Mouse (Mus musculus) layer of hippocampus, postnatal 25 days (tissue): ENCODE measurements at regions not wholly inside any gene's neighbourhood (a gene's known extent, or its start where the extent isn't known, plus 50 kb on each side); places are given as distances from the start of the nearest gene placed in this dataset.

Source experiments
- DNase-seq, 2 experiments: peaks; one replicate each; pipeline ENCODE4 v3.0.0; 2022; ENCODE audit warnings: mixed read lengths in 2 of 2, low spot score in 1 of 2; ENCODE audit errors: extremely low spot score in 1 of 2

DNA sequence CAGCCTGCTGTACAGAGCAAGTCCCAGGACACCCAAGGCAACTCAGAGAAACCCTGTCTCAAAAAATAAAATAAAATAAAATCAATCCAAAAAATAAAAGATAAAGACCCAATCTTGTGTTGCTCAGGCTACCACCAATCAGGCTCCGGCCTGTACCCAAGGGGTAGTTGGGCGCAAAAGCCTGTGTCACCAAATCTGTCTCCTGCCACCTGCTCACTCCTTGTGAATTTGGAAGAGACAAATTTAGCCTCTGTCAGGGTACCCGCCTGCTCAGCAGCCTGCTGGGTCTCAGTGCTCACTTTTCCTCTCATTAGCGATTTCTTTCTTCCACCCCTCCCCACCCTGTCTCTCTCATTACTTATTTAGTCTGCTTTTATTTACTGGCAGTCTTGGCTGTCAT lies 54.6 kb downstream of the Sox4 start:
- DNase-seq, result no peak

DNA sequence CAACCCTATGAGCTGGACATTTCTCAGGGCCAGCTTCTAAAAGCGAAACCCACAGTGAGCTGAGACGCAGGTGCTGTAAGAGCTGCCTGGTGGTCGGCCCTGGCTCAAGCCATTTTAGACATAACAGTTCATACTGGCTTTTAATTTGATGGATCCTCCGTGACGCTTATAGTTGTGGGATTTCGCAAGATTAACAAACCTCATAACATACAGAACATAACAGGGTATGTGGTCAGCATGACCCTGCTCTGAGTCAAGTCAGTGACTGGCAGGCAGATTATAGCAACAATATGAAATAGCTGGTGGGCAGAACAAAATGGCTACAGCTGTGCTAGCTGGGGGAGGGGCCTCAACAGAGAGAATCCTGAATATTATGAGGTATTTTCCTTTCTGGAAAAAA lies 60.6 kb downstream of the Sox4 start:
- no peak for DNase-seq

- no peak for DNase-seq
These were observed 66.4 kb downstream of the Sox4 start for GRCm38 (mm10) chr13:28887098-28887497.

GRCm38 (mm10) chr13:28886691-28887090 lies 66.8 kb downstream of the Sox4 start:
- DNase-seq, result no peak

DNA sequence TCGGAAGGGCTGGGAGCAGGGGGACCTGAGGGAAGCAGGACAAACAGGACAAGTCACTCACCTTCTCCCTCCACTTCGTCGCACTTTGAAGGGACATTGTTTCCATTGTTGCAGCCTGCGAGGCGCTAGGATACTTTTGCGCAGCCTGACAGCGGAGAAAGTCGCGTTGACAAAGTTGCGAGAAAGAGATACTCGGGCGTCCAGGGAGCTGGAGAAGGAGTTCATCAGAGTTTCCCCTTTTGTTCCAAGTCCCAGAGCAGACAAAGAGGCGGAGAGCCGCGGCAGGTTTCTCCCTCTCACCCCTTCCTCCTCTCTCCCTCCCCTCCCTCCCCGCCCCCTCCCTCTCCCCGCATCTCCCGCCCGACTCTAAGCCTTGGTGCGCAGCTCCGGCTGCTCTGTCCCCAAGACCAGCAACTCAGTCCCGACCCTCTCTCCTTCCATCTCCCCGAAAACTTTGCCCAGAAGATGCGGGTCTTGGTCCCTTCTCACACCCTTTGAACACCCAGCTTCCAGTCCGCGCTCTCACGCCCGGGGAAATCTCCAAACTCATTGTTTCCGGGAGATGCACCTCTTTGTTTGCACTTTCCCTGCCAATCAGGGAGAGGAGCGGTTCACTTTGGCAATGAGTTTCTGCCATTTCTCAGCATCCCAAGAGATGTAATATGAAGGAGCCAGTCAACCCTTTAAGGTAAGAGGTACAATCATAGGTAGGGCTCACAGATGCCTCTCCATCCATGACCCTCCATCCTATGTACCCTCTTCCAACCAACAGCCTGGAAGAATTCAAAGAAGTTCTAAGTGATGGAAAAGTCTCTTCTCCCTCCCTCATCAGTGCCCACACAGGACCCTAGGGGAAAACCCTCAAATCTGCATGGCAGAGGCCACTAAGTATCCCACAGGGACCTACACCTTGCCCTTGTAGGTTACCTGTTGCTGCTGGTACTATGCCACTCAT lies 68.2 kb downstream of the Sox4 start:
- DNase-seq, result no peak

GRCm38 (mm10) chr13:28884191-28884820 lies 69.2 kb downstream of the Sox4 start:
- no peak for DNase-seq

DNA sequence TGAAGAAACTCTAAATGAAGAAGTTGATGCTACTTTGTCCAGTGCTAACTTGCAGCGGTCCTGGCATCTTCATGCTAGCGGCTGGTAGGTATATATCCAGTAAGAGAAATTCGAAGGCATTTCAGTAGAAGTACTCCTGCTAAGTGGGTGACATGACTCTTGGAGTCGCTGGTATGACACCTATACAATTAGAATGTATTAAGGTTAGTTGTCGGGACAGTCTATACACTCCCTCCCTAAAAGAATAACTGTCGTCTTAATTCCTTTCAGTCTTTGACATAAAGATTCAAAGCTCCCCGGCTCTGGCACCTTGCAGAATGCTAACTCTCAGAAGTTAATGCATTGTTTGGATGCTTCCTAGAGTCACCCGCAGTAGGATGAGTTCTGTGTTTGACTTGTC lies 70.1 kb downstream of the Sox4 start:
- no peak for DNase-seq

- DNase-seq, result no peak
These were observed 72.6 kb downstream of the Sox4 start for GRCm38 (mm10) chr13:28880888-28881287.

- no peak for DNase-seq
These were observed 74.8 kb downstream of the Sox4 start for GRCm38 (mm10) chr13:28878692-28879091.

- DNase-seq, result no peak
These were observed 76.7 kb downstream of the Sox4 start for GRCm38 (mm10) chr13:28876771-28877170.

DNA sequence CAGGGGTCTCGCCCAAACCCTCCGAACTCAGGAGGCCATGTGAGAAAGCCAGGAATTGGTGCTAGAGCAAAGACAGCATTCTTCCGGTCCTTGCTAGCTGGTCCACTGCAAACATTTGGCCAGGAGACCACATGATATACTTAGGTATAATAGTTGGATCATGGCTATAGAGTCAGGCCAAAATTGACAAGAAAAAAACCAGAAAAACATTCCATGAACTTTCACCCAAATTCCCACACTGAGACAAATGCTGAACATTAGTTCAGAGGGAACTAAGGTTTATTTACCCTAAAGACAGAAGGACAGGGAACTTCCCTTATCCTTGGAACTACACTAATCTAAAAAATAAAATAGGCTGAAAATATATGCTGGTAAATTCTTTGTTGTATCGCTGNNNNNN lies 82.8 kb downstream of the Sox4 start:
- no peak for DNase-seq

DNA sequence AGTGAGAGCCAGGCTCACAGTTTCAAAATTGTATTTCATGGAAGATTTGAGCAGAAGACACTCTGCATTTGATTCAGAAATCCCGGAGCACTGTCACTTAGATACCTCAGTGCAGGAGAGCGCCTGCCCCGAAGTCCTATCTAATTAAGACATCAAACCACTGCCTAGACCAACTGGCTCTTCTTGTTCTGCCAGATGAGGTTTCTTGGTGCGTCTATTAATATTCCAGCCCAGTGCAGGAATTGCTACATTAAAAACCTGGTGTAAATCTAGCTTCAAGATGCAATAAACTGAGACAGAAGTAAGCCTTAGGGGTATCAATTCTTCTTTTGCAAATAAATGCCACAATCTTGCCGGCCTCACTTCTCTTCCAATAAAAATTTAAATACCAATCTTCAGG lies 86.3 kb downstream of the Sox4 start:
- DNase-seq, result no peak

GRCm38 (mm10) chr13:28866686-28867085 lies 86.8 kb downstream of the Sox4 start:
- no peak for DNase-seq

GRCm38 (mm10) chr13:28860601-28861000 lies 92.9 kb downstream of the Sox4 start:
- DNase-seq, result no peak

DNA sequence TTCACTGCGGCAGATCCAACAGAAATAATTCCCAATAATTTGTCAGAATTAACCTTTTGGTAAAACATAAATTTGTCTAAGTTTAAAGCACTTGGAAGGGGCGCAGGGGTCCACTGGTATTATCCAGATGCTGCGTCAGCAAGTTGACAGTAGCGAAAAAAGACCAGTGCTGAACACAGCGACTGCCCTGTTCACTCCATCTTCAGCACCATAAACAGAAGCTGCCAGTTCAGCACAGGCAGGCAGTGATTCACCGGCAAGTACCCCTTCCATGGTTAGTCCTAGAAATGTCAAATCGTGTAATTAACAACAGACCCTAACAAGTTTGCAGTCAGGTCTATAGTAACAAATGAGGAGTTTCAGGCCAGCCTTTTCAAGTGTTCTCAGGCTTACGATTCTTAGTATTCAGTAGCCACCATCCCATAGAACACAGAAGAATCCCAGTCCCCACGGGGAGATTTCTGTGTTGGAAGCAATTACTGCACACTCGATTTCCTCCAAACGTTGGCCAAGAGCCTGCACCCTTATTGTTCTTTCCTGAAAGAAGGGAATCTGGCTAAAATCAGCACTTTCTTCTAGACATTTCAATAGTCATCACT lies 93.6 kb downstream of the Sox4 start:
- no peak for DNase-seq

DNA sequence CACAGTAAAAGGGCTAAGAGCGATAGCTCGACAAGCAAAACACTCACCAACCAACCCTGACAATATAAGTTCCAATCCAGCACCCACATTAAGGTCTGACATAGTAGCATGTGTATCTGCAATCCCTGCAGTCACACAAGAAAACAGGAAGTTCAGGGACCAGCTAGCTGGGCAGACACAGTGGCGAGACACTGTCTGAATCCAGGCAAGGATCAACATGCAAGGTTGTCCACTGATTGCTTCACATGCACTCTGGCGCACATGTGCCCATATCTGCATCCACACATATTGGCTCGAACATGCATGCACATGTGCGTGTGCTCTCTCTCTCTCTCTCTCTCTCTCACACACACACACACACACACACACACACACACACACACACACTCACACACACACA lies 95.5 kb downstream of the Sox4 start:
- no peak for DNase-seq

DNA sequence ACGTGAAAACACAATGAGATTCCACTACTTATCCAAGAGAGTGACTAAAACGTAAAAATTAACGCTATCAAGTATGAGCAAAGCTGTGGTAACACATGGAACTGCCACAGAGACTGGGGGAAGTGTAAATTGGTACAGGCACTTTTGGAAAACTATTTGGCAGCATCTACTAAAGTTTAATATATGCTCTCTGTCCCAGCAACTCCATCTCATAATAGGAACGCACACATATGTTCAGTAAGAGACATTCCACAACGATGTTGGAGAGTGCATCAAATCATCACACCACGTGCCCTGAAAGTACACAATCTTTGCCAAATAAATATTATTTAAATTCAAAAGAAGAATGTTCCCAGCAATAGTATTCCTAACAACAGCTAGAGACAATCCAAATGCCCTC lies 96.3 kb downstream of the Sox4 start:
- no peak for DNase-seq

- no peak for DNase-seq
These were observed 97.0 kb downstream of the Sox4 start for GRCm38 (mm10) chr13:28856472-28856871.

DNA sequence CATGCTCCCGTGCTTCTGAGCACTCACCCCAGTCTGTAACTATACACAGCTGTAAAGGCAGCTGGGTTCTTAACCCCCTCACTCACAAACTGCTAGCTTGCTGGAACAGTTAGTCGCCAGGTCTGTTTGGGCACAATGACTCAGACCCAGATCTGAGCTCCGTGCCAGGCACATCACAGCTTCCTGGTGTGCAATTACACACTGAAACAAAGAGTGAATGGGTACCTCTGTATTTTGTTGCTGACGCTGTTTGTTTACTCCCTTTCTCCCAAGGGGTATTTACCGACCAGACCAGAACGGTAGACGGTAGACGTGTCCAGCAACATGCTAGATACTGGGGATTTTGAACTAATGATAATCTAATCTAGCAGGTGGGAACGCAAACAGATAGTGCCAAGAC lies 99.3 kb downstream of the Sox4 start:
- no peak for DNase-seq

- no peak for DNase-seq
These were observed 105.2 kb downstream of the Sox4 start for GRCm38 (mm10) chr13:28848305-28848704.

DNA sequence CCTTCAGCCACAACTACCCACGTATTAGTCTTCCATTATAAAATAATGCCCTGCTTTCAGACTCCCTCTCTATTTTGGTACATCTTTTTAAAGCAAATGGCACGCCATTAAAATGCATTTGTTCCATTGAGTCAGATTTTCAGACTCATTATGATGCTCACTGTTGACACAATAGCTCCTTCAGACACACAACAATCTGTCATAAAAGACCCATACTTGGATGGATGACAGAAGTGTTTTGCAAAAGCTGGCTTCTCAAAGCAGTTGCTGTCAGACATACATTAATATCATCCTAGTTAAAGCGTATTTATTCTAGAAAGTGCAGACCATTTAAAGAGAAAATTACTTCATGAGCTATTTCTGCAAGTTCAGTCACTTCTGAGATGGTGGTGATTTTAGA lies 106.0 kb downstream of the Sox4 start:
- DNase-seq, result no peak

DNA sequence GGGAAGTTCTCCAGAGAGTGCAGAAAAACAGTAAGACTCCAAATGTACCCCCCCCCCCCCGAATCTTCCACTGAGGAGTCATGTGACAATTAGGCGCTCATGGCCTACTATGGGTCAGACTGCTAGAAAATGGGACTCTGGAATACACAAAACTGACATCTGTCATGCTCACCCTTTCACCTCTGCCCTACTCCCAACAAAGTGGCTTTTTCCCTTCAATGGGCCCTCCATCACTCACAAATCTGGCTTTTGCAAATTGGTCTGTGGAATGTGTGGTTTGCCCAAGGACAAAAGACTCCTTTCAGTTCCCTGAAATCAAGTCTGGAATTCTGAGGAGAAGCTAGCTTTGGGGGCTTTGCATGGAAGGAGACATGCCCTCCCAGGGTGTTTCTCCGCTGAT lies 109.0 kb downstream of the Sox4 start:
- DNase-seq, result no peak
